Mouse (Mus musculus): ENCODE results near the gene Polr3g.
"Not testable (repeated sequence)": the region's sequence is repeated elsewhere in the genome, so short reads cannot be mapped to it uniquely, and the experiment has no call there.

Polr3g gene

DNA sequence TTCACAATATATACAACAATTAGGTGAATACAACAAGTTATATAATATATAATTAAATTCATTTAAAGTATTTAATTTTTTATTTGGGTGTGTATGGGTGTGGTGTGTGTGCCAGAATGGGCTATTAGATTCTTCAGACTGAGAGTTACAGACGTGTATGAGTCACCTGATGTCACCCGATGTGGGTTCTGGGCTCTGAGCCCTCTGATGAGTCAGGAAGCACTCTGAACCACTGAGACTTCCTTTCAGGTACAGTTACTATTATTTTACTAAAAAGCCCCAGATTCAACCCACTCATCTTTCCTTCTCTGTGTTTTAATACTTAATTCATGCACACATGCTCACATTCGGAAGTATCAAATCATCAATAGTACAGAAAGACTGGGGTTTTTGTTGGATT is 25.9 kb downstream of the Polr3g start:
- DNase-seq (ENCODE audit: low spot score) = no peak

GRCm38 (mm10) chr13:81684258-81684657 is 26.6 kb downstream of the Polr3g start:
- DNase-seq (ENCODE audit: low spot score) = no peak

DNA sequence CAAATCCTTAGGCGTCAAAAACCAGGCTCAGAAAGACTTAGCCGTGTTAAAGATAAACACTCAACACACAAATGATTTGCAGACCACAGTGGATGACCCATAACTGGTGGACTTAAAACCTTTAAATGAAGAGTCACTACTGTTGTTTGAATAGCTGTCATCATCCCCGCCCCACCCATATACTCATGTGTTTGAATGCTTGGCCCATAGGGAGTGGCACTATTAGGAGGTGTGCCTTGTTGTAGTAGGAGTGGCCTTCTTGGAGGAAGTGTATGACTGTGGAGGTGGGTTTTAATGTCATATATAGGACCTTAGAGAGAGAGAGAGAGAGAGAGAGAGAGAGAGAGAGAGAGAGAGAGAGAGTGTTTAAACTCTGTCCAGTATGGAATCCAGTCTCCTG is 27.7 kb downstream of the Polr3g start:
- no peak for DNase-seq (ENCODE audit: low spot score)

DNA sequence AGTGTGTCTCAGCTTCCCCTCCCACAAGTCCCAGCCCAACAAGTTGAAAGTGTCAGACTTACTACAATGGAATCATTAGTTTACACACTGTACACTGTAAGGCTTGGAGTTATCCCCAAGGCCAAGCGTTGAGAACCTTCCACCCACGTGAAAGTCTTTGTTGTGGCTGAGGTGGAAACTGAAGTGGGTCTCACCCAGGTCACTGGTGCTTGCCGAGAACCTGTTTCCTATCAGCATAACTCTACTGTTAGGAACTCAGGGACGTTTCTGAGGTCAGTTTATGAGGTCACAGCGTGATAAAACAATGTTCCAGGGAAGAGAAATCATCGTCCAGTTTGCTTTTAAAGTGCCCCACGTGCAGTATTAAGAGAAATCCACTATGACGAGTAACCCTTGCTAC is 35.5 kb downstream of the Polr3g start:
- DNase-seq (ENCODE audit: low spot score) = no peak

GRCm38 (mm10) chr13:81667713-81668112 is 43.1 kb downstream of the Polr3g start:
- DNase-seq (ENCODE audit: low spot score) = no peak

- no peak for DNase-seq (ENCODE audit: low spot score)
These were observed 46.5 kb downstream of the Polr3g start for GRCm38 (mm10) chr13:81664331-81664698.

DNA sequence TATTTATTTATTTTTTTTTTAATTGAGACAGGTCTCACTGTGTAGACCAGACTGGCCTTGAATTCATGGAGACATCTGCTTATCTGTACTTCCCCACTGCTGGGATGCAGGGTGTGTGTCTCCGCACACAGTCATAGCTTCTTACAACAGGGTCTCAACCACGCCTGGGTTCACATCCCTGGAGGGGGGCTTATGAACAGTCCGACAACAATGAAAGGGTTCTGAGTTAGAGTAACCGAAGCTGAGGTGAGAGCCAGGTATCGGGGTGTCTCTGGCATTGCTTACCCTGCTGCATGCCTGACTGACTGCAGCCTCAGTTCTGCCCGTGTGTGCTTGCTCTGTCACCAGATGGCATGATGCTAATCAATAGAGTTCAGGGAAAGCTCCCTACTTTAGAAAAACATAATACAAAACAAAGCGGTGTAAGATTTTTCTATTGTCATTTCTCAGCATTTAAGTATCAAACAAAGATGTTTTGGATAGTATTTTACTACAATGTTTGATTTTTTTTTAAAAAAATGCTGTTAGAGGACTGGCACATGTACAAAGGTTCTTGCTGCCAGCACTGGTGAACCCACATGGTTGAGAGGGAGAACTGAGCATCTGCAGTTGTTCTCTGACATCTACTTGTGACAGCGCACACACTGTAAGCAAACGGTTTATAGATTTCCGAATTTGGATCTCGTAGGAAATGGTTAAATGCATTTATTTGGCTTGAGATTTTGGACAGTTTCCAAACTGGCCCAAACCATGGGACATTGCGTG is 47.1 kb downstream of the Polr3g start:
- no peak for DNase-seq (ENCODE audit: low spot score)

DNA sequence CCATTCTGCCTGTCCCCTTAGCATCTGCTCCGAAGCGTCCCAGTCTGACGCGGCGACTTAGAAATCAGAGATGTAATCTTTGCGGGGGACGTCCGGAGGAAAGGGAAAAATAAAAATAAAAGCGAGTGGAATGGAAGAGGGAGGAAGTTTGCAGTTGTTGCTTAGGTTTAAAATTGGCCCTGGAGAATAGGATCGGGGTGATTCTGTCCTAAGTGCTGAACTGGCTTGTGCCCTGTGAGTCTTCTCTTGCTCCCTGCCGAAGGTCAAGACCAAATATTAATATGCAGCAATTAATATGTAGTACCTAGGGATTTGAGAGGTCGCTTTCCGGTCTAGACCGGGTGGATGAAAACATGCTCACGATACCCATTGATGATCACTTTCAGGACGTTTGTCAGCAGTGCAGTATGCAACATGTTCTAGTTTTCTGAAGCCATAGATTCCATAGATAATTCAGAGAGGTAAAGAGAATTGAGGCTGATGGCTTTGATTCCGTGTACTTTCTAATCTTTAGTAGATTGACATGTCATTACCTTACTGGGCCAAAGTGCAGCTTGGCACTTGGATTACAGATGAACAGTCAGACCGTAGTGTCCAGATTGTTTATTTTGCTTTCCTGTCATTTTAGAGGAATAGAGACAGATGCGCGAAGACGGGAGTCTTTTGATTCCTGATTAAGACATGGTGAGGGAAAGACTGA is 52.6 kb downstream of the Polr3g start:
- no peak for DNase-seq (ENCODE audit: low spot score)

DNA sequence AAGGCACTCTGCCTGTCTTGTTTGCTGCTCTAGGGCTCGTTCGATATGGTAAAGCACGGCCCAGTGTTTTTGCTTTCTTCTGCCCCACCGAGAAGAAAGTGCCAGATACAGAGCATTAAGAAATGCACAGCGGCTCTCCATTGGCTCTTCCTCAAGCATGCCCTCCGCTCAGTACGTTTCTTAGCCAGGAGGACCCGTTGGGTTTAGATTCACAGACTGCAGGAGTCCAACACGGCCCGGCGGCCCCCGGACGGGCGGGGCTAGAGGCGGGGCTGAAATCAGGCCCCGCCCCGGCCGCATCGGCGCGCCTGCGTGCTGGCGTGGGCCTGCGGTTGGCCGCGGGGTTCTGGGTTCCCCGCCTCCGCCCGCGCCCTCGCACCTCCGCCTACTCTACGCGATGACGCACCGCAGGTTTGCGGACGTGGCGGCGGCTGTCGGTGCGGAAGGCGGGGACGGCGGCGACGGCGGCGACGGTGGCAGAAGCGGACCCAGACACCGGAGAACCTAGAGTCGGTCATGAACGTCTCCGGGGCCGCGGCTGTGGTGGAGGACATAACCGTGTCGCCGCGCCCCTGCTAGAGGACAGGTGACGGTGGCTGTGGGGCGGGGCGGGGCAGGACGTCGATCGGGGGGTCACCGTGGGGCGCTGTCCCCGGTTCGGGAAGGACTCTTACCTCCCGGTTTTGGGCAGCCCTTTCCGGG is 53.3 kb downstream of the Polr3g start, which contains the start of gene Lysmd3:
Gene Lysmd3, plus strand, starts transcription at position 313 of the 702 bp plus-strand sequence.
- peak; percentile 84 for DNase-seq (ENCODE audit: low spot score)

DNA sequence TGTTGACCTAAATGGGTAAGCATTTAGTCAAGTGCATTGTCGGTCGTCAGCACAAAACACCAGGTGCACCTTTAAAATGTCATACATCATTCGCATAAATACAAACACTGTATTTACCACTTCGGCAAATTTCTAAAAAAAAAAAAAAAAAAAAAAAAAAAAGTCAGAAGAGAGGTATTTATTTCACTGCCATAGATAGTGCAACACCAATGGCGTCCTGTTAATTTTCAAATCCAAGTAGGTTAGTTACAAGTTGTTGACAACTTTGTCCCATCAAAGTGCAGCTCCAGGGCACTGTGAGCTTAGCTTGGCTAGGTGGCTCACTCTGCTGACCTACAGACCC is 53.8 kb downstream of the Polr3g start:
- DNase-seq (ENCODE audit: low spot score) = no peak

- DNase-seq (ENCODE audit: low spot score) = no peak
These were observed 54.5 kb downstream of the Polr3g start for GRCm38 (mm10) chr13:81656091-81656850.

DNA sequence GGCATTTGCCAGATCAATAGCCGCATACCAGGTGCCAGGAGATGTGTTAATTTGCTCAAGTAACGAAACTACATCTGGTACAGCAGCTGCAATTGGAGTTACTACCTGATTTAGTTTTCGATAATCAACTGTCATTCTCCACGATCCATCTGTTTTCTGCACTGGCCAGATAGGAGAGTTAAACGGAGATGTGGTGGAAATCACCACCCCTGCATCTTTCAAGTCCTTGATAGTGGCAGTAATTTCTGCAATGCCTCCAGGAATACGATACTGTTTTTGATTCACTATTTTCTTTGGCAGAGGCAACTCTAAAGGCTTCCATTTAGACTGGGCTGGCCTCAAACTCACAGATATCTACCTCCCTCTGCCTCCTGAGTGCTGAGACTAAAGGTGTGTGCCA is 60.4 kb downstream of the Polr3g start:
- not testable (repeated sequence) for DNase-seq (ENCODE audit: low spot score)

GRCm38 (mm10) chr13:81646348-81646747 is 64.5 kb downstream of the Polr3g start:
- no peak for DNase-seq (ENCODE audit: low spot score)

DNA sequence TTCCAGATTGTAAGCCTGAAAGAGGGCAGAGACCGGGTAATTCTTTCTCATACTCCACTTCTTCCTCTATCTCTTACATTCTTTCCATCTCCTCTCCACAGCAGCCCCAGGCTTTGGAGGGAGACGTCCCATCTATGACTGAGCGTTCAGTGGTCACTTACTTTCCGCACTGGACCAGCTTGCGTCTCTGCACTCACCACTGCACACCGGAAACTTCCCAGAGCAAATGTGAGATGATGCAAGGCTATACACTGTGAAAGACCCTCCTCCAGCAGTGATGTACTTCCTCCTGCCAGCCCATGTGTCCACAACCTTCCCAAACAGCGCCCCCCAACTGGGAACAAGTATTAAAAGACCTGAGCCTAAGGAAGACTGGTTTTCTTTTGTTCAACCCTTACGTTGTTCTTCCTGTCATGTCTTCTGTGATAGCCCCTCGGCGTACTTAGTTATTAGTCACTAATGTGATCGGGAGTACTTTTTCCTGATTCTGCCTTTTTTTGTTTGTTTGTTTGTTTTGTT is 66.7 kb downstream of the Polr3g start:
- no peak for DNase-seq (ENCODE audit: low spot score)

DNA sequence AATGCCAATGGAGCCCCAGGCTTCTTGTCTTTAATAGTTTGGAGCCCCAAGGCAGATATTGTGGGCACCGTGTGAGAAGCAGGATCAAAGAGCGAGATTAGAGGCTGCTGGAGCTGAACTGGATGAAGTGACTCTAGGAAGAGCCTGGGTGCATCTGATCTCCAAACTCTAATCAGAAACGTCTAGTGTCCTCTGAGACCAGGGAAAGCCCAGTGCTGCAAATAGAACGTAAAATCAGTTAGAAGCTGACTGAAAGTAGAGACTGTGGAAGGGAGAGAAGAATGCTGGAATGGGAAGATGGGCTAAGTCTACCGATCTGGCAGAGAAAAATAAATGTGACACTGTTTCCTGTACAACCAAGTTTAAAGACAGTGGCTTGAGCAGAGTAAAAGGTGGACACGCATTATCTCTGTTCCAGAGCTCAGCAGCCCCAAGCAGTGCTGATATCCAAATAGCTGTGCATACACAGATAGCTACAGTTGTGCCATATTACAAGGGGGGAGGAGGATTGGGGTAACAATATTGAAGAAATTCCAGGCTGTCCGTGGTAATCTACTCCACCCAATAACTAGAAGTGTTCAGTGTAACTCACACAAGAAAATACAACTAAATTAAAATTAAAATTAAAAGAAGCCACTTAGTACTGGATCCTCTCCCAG is 68.2 kb downstream of the Polr3g start:
- no peak for DNase-seq (ENCODE audit: low spot score)

DNA sequence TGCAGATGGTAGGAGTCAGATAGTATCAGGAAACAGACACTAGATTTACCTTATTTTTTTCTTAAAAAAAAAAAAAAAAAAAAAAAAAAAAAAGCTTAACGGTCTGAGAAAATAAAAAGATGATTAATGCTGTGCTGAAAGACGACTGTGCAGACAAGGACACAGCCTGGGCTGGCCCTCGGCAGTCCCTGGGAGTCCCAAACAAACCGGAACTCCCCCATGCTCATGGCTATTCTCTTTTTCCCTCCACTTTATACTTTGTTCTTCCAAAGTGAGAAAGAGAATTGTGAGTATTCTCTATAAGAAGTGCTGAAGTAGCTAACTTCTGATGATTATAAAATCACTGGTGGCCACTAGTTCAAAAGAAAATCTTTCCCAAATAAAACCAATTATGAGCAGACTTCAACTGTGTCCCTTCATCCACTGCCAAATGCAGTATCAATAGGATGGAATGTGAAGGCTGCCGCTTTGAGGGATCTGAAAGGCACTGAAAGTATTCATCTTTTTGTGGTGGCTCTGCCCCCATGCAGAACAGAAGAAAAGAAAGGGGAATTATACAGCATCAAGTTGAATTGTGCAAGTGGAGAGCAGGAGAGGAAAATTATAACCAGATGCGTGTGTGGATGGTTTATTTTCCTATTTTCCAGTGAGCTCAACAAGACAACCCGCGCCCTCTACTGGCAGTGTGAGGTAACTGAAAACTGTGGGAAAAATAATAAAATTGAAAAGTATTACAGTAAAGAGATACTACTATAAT is 69.3 kb downstream of the Polr3g start:
- peak; percentile 36 for DNase-seq (ENCODE audit: low spot score)

GRCm38 (mm10) chr13:81640881-81641280 is 69.9 kb downstream of the Polr3g start:
- no peak for DNase-seq (ENCODE audit: low spot score)

- DNase-seq (ENCODE audit: low spot score) = no peak
These were observed 71.2 kb downstream of the Polr3g start for GRCm38 (mm10) chr13:81639624-81640023.

GRCm38 (mm10) chr13:81632720-81633415 is 77.9 kb downstream of the Polr3g start, which contains the start of gene Adgrv1:
Adgrv1 (minus strand) TSS chr13:81633154.
- peak; percentile 10 for DNase-seq (ENCODE audit: low spot score)

GRCm38 (mm10) chr13:81630566-81630965 is 80.2 kb downstream of the Polr3g start:
- DNase-seq (ENCODE audit: low spot score) = no peak
